Mouse (Mus musculus): ENCODE data around the gene Grk1.

DNA sequence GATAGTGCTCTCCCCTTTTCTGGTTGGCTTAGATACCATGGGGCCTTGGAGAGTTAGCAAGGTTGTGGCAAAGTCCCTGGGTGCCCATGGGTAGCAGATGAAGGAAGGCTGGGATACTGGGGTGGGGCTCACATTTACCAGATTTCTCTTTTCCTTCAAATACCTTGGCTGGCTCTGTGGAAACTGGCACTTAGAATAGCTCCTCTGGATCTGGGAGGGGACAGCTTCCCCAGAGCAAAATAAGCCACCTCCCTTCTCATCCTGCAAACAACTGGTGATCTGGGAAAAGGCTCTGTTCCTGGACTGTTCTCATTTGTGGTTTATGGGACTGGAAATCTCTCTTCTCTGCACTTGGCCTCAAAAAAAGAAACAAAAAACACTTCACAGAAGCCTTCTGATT, 26.0 kb downstream of the Grk1 start:
- no peak for TF ChIP-seq POU5F1 (IDR thresholded peaks at IDR 0.05; ENCODE audit: borderline replicate concordance, low read length)
- no peak for TF ChIP-seq CTCF (conservative IDR thresholded peaks at IDR 0.05; ENCODE audit: low read length)
- no peak for TF ChIP-seq NANOG (IDR thresholded peaks at IDR 0.05; ENCODE audit: borderline replicate concordance, low read length)

All from E14TG2a.4 (cell line).